Mouse (Mus musculus) kidney, postnatal 10 days (tissue): ENCODE measurements at regions not wholly inside any gene's neighbourhood (a gene's known extent, or its start where the extent isn't known, plus 50 kb on each side); places are given as distances from the start of the nearest gene placed in this dataset.

Experiments
- DNase-seq: peaks from one replicate; pipeline ENCODE4 v3.0.0; 2021; ENCODE audit warnings: mixed read lengths

DNA sequence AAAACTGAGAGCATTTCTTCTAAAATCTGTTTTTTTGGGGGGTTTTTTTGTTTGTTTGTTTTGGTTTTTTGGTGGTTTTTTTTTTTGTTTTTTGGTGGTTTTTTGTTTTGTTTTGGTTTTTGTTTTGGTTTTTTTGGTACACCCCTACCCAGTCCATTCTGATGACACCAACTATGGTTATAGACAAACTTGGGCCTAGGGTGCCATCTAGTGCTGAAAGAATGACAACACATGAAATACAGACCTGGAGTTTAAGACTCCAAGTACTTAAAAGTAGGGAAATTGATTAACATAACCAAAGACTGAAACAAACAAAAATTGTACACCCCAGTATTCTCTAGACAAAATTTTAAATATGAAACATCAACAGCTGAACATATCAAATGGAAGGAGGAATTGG is 76.0 kb upstream of the Ano5 start:
- DNase-seq = peak; percentile 42

DNA sequence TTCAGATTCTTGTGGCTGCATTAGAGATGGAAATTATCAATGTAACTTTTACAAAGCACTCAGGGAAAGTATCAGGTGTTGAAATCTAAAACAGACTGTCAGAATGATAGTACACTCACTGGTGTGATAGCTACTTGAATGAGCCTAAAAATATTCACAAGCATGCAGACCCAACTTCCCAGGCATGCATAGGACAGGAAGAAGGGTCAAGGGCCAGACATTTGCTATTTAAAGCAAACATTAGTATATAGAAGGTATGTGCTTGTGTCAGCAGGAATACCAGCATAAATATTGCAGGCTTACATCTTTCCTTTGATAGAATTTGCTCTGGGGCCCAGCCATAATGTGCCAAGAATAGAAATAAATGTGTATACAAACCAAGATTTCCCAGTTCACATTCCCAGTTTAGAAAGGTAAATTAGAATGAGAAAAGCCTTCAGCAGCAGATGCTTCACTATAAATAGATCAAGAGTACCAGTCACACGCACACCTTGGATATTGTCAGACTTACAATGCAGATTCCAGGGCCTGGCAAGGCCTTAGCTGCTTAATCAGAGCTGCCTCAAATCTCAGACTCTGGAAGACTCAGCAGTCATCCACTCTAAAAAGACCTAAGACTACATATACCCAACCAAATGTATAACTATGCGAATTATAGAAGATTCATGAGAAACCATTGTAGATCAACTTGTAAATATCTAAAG is 55.7 kb upstream of the Ano5 start:
- DNase-seq = no peak

GRCm38 (mm10) chr7:51458757-51459156 is 52.1 kb upstream of the Ano5 start:
- peak; percentile 14 for DNase-seq
